Mouse (Mus musculus): ENCODE measurements at regions not wholly inside any gene's neighbourhood (a gene's known extent, or its start where the extent isn't known, plus 50 kb on each side); places are given as distances from the start of the nearest gene placed in this dataset.

GRCm38 (mm10) chr6:126588761-126589160 lies 53.5 kb upstream of the Kcna5 start:
- ATAC-seq (ENCODE audit: low TSS enrichment) = peak; percentile 55

GRCm38 (mm10) chr6:126587476-126587875 lies 52.3 kb upstream of the Kcna5 start:
- ATAC-seq (ENCODE audit: low TSS enrichment) = no peak

- peak; percentile 64 for ATAC-seq (ENCODE audit: low TSS enrichment)
Observed at GRCm38 (mm10) chr6:126585813-126586212, 50.6 kb upstream of the Kcna5 start.

Data from frontal cortex, adult (tissue).